Mouse (Mus musculus): ENCODE measurements around the gene Zp3r. TPM values are rescaled to one million over a fixed set of nuclear protein-coding genes. Genes with fewer than 3 reads are reported as not detected.

The Zp3r gene
- total RNA-seq, 2 experiments from 2014 or later: not detected

Other genes starting within 250 kb of the Zp3r start
- gene Cd55b, start 206.6 kb downstream of the Zp3r start, total RNA-seq (2021): under 1 TPM in 1 of 2 experiments, not detected in 1; 0.40 TPM
- gene Cd55, start 166.9 kb downstream of the Zp3r start, total RNA-seq (2021): 10 to 100 TPM; 12.0 to 16.6 TPM
- gene C4bp, start 32.0 kb upstream of the Zp3r start, total RNA-seq (2021): under 1 TPM in 1 of 2 experiments, not detected in 1; 0.46 TPM
- gene Gm29427, start 86.2 kb upstream of the Zp3r start, total RNA-seq (2021): not detected
- 10 to 100 TPM in 1 of 2 experiments, 1 to 10 TPM in 1; 7.7 to 18.8 TPM for gene Yod1, start 87.7 kb upstream of the Zp3r start, total RNA-seq (2021)
- gene Pfkfb2, start 99.6 kb upstream of the Zp3r start, total RNA-seq (2021): 10 to 100 TPM; 27.2 to 48.8 TPM
- 10 to 100 TPM in 1 of 2 experiments, 1 to 10 TPM in 1; 2.7 to 13.1 TPM for gene AA986860, start 102.4 kb upstream of the Zp3r start, total RNA-seq (2021)
- not detected for gene Fcamr, start 171.3 kb upstream of the Zp3r start, total RNA-seq (2021)
- gene Pigr, start 197.1 kb upstream of the Zp3r start, total RNA-seq (2021): under 1 TPM; 0.16 to 0.20 TPM
- gene Fcmr, start 236.0 kb upstream of the Zp3r start, total RNA-seq (2021): not detected

Data from adrenal gland, postnatal 36 days (tissue).